ENCODE assay signal across 11 mouse cellular contexts in the genomic region with DNA sequence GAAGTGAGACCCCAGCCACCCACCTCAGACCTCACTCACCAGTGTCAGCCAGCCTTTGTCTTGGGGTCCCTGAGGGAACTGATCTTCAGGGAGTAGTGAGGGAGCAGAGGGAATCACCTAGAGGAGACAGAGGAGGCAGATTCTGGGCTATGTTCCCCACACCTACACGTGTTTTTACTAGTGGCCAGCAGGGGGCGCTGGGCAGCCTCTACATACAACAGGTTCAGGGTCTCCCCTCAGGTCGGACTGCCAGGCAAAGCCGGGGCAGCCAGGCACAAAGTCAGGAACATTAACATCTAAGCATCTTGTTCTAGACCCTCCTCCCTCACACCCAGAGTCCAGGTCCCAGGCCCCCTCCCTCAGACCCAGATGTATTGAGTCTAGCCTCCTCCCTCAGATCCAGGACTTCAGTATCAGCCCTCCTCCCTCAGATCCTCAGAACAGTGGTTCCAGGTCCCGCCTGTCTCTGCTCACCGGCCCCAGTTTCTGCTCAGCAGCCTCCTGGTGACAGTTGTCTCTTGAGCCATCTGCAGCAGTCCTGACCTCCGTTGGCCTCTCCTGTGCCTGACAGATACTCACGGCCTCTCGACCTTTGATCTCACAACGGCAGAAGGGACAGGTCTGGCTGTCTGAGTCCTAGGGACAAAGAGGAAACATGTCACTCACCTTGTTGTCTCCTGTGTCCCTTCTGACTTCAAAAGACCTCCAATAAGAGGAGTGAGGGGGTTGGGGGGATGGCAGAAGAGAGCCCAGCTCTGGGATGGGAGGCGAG. TPM values are rescaled to one million over a fixed set of nuclear protein-coding genes. Genes with fewer than 3 reads are reported as not detected.
DNase-seq lines count a peak whose midpoint lies in the region; ATAC-seq and TF ChIP-seq lines count a peak whose summit lies in the region.
"Had no signal": no experiment of that assay in that cellular context is flagged by ENCODE, and none has a peak within 500 bp of the region (broad histone marks: within the 10 kb centered on the region; RNA-seq: fewer than 3 reads in every experiment).

No protein-coding gene starts in this region.

- H3K4me2 ChIP-seq in kidney, embryonic 15.5 days = no peak overlapping the region
- H3K4me2 ChIP-seq: neural tube, embryonic 12.5 days had no signal

- WGBS in kidney, embryonic 15.5 days = 31% methylated on average over 11 of the region's 11 CpGs

- ATAC-seq in kidney, embryonic 15.5 days (replicated peaks; ENCODE audit: low FRiP score) = peak; percentile 24; the same call in 1 of the 2 replicates
- 0 out of 2 replicates have a peak, but pooled peaks have one; percentile 65 for ATAC-seq in erythroblast, adult 5-6 weeks (replicated peaks; ENCODE audit: low FRiP score, poor library complexity, severe bottlenecking)
- 0 out of 2 replicates have a peak, but pooled peaks have one; percentile 41 for ATAC-seq in megakaryocyte-erythroid progenitor cell, adult 5-6 weeks (replicated peaks; ENCODE audit: low FRiP score, low TSS enrichment, poor library complexity, severe bottlenecking)

- H3K4me1 ChIP-seq in kidney, embryonic 15.5 days = peaks cover 10% of the 10 kb centered on the region; the same call in 1 of the 2 replicates
- peaks cover 52% of the 10 kb centered on the region for H3K4me1 ChIP-seq in E14TG2a.4 (replicated peaks; ENCODE audit: low read depth, low read length)

- H3K36me3 ChIP-seq in kidney, embryonic 15.5 days = 0 out of 2 replicates have a peak, but pooled peaks cover 2% of the 10 kb centered on the region
- peaks cover 9% of the 10 kb centered on the region; the same call in 1 of the 2 replicates for H3K36me3 ChIP-seq in E14TG2a.4 (ENCODE audit: insufficient read depth, low read length)
- H3K36me3 ChIP-seq: neural tube, embryonic 12.5 days had no signal

- no peaks in the 10 kb centered on the region for H3K27me3 ChIP-seq in kidney, embryonic 15.5 days
- H3K27me3 ChIP-seq in E14TG2a.4 (ENCODE audit: insufficient read depth, low read length) = no peaks in the 10 kb centered on the region
- H3K27me3 ChIP-seq: neural tube, embryonic 12.5 days had no signal

- no peaks in the 10 kb centered on the region for H3K9me3 ChIP-seq in kidney, embryonic 15.5 days (replicated peaks)
- H3K9me3 ChIP-seq in E14TG2a.4 (ENCODE audit: low read length) = peaks cover 6% of the 10 kb centered on the region; the same call in 1 of the 2 replicates

- H3K27ac ChIP-seq in kidney, embryonic 15.5 days = no peak overlapping the region
- H3K27ac ChIP-seq: neural tube, embryonic 12.5 days had no signal

- peak; percentile 20; the same call in 1 of the 2 replicates for TF ChIP-seq CTCF in E14TG2a.4 (conservative IDR thresholded peaks at IDR 0.05; ENCODE audit: low read length)

- no peak for DNase-seq in kidney, adult 9 months
- DNase-seq in urinary bladder, adult 18-20 months (ENCODE audit: low spot score in 2 of 2) = no peak
- DNase-seq in kidney, postnatal 25 days = no peak
- DNase-seq in adrenal gland, adult 2 months = no peak
- DNase-seq: cerebellum, adult 11-12 months had no signal

- no peak overlapping the region for H3K4me3 ChIP-seq in kidney, embryonic 15.5 days (replicated peaks)
- H3K4me3 ChIP-seq in E14TG2a.4 (replicated peaks; ENCODE audit: low read length) = no peak overlapping the region
- H3K4me3 ChIP-seq: neural tube, embryonic 12.5 days had no signal

- H3K9ac ChIP-seq in kidney, embryonic 15.5 days = no peak overlapping the region
- H3K9ac ChIP-seq: neural tube, embryonic 12.5 days had no signal

RNA-seq across cellular contexts. Expression of a gene that starts 11.7 kb away (rescaled TPM):
- polyA plus RNA-seq in kidney, embryonic 15.5 days (2015; fragmentation: Nextera tagmentation; extraction: Ambion mirVana) = 8.3 and 9.1 TPM in 2 replicates
- not detected in 2 replicates for total RNA-seq in erythroblast, adult 5-6 weeks (2015; ENCODE audit: low replicate concordance)
- total RNA-seq in erythroblast, adult 5-6 weeks (2017; ENCODE audit: low replicate concordance) = not detected in 2 replicates
- total RNA-seq in megakaryocyte-erythroid progenitor cell, adult 5-6 weeks (2014; fragmentation: Nextera tagmentation) = not detected in 2 replicates
- total RNA-seq in megakaryocyte-erythroid progenitor cell, adult 5-6 weeks (2017) = not detected in 2 replicates
- not detected for total RNA-seq in adrenal gland, adult 2 months (2021)
- 0.60 TPM in 1 of 2 replicates, not detected in the other for polyA plus RNA-seq in adrenal gland, adult 2 months (2012; rRNA removed)
- total RNA-seq: hematopoietic stem cell, adult 5-6 weeks had no signal

RNA-seq across cellular contexts. Expression of a gene that starts 14.1 kb away (rescaled TPM):
- polyA plus RNA-seq in kidney, embryonic 15.5 days (2015; fragmentation: Nextera tagmentation; extraction: Ambion mirVana) = 244 and 257 TPM in 2 replicates
- not detected in 2 replicates for total RNA-seq in erythroblast, adult 5-6 weeks (2015; ENCODE audit: low replicate concordance)
- not detected in 2 replicates for total RNA-seq in erythroblast, adult 5-6 weeks (2017; ENCODE audit: low replicate concordance)
- total RNA-seq in megakaryocyte-erythroid progenitor cell, adult 5-6 weeks (2014; fragmentation: Nextera tagmentation) = 5.3 TPM in 1 of 2 replicates, not detected in the other
- total RNA-seq in megakaryocyte-erythroid progenitor cell, adult 5-6 weeks (2017) = 0.08 TPM in 1 of 2 replicates, not detected in the other
- total RNA-seq in adrenal gland, adult 2 months (2021) = 10 to 100 TPM; 35.9 to 61.1 TPM
- polyA plus RNA-seq in adrenal gland, adult 2 months (2012; rRNA removed) = 103 and 108 TPM in 2 replicates

RNA-seq across cellular contexts. Expression of a gene that starts 34.7 kb away (rescaled TPM):
- 130 and 138 TPM in 2 replicates for polyA plus RNA-seq in kidney, embryonic 15.5 days (2015; fragmentation: Nextera tagmentation; extraction: Ambion mirVana)
- not detected in 2 replicates for total RNA-seq in erythroblast, adult 5-6 weeks (2015; ENCODE audit: low replicate concordance)
- 1.0 TPM in 1 of 2 replicates, not detected in the other for total RNA-seq in erythroblast, adult 5-6 weeks (2017; ENCODE audit: low replicate concordance)
- total RNA-seq in megakaryocyte-erythroid progenitor cell, adult 5-6 weeks (2014; fragmentation: Nextera tagmentation) = 2.2 and 6.0 TPM in 2 replicates
- 3.9 and 12.3 TPM in 2 replicates for total RNA-seq in megakaryocyte-erythroid progenitor cell, adult 5-6 weeks (2017)
- total RNA-seq in adrenal gland, adult 2 months (2021) = 10 to 100 TPM; 76.9 to 98.1 TPM
- polyA plus RNA-seq in adrenal gland, adult 2 months (2012; rRNA removed) = 138 and 165 TPM in 2 replicates

RNA-seq across cellular contexts. Expression of a gene that starts 37.6 kb away (rescaled TPM):
- polyA plus RNA-seq in kidney, embryonic 15.5 days (2015; fragmentation: Nextera tagmentation; extraction: Ambion mirVana) = 3.9 and 4.9 TPM in 2 replicates
- total RNA-seq in erythroblast, adult 5-6 weeks (2015; ENCODE audit: low replicate concordance) = 14.8 TPM in 1 of 2 replicates, not detected in the other
- total RNA-seq in erythroblast, adult 5-6 weeks (2017; ENCODE audit: low replicate concordance) = 0.84 and 1.5 TPM in 2 replicates
- total RNA-seq in megakaryocyte-erythroid progenitor cell, adult 5-6 weeks (2014; fragmentation: Nextera tagmentation) = 3.3 TPM in 1 of 2 replicates, not detected in the other
- 0.34 TPM in 1 of 2 replicates, not detected in the other for total RNA-seq in megakaryocyte-erythroid progenitor cell, adult 5-6 weeks (2017)
- 10 to 100 TPM; 26.7 to 34.1 TPM for total RNA-seq in adrenal gland, adult 2 months (2021)
- 155 and 161 TPM in 2 replicates for polyA plus RNA-seq in adrenal gland, adult 2 months (2012; rRNA removed)

Comparison
In these comparisons a context has a peak if more than half of its experiments do, and no peak if none do; other contexts are left out.
1. RNA of a gene that starts 14.1 kb away (total RNA-seq): 35.9 to 61.1 TPM in adrenal gland, adult 2 months; not detected in erythroblast, adult 5-6 weeks and 0.08 to 5.3 TPM in megakaryocyte-erythroid progenitor cell, adult 5-6 weeks; every median in the first group is over 4 times any median in the second.
2. RNA of a gene that starts 34.7 kb away (total RNA-seq): 76.9 to 98.1 TPM in adrenal gland, adult 2 months; 2.2 to 12.3 TPM in megakaryocyte-erythroid progenitor cell, adult 5-6 weeks and 1.0 TPM in erythroblast, adult 5-6 weeks; every median in the first group is over 4 times any median in the second.
3. Peak in every context shown above with its lines, with median percentiles within 50 percentile points of each other: ATAC-seq.